In genomic region chr7:26783163-26783562, GRCm38 (mm10) we compare ENCODE assay signal across 10 mouse cellular contexts. TPM values are rescaled to one million over a fixed set of nuclear protein-coding genes. Genes with fewer than 3 reads are reported as not detected.
DNase-seq lines count a peak whose midpoint lies in the region; ATAC-seq and TF ChIP-seq lines count a peak whose summit lies in the region.
"Had no signal": no experiment of that assay in that cellular context is flagged by ENCODE, and none has a peak within 500 bp of the region (broad histone marks: within the 10 kb centered on the region; RNA-seq: fewer than 3 reads in every experiment).

No protein-coding gene starts in this region.

- TF ChIP-seq CTCF in thymus, adult 2 months (IDR thresholded peaks at IDR 0.05; ENCODE audit: borderline replicate concordance, control insufficient read depth, extremely low read depth, insufficient read depth, low read length, poor library complexity): no peak

- H3K4me3 ChIP-seq in kidney, embryonic 14.5 days (ENCODE audit: low read length): no peak overlapping the region
- H3K4me3 ChIP-seq in intestine, embryonic 16.5 days (ENCODE audit: low read length): no peak overlapping the region
- no peak overlapping the region for H3K4me3 ChIP-seq in thymus, adult 2 months (ENCODE audit: control insufficient read depth, insufficient read depth, low read length)
- H3K4me3 ChIP-seq: lung, embryonic 15.5 days had no signal

- no peaks in the 10 kb centered on the region for H3K9me3 ChIP-seq in kidney, embryonic 14.5 days (ENCODE audit: control insufficient read depth, low read length)
- no peaks in the 10 kb centered on the region for H3K9me3 ChIP-seq in intestine, embryonic 16.5 days (ENCODE audit: control insufficient read depth, low read length)
- H3K9me3 ChIP-seq: lung, embryonic 15.5 days had no signal

- H3K27ac ChIP-seq in kidney, embryonic 14.5 days (ENCODE audit: low read depth, low read length): no peak overlapping the region
- H3K27ac ChIP-seq in intestine, embryonic 16.5 days (ENCODE audit: low read length): no peak overlapping the region
- H3K27ac ChIP-seq in thymus, adult 2 months (ENCODE audit: control insufficient read depth, insufficient read depth, low read length): no peak overlapping the region
- H3K27ac ChIP-seq: lung, embryonic 15.5 days had no signal

- H3K36me3 ChIP-seq in kidney, embryonic 14.5 days (ENCODE audit: control insufficient read depth, insufficient read depth, low read length): no peaks in the 10 kb centered on the region
- H3K36me3 ChIP-seq in intestine, embryonic 16.5 days (ENCODE audit: control insufficient read depth, insufficient read depth, low read length): no peaks in the 10 kb centered on the region
- no peaks in the 10 kb centered on the region for H3K36me3 ChIP-seq in thymus, adult 2 months (ENCODE audit: control insufficient read depth, insufficient read depth, low read length)
- H3K36me3 ChIP-seq: lung, embryonic 15.5 days had no signal

- 75% methylated on average over 5 of the region's 5 CpGs for WGBS in kidney, embryonic 14.5 days
- 43% methylated on average over 5 of the region's 5 CpGs for WGBS in intestine, embryonic 16.5 days
- WGBS in thymus, adult 2 months: 78% methylated on average over 5 of the region's 5 CpGs

- H3K9ac ChIP-seq in kidney, embryonic 14.5 days (ENCODE audit: low read depth, low read length): no peak overlapping the region
- no peak overlapping the region for H3K9ac ChIP-seq in intestine, embryonic 16.5 days (ENCODE audit: low read depth, low read length)
- H3K9ac ChIP-seq: lung, embryonic 15.5 days had no signal

- ATAC-seq in kidney, embryonic 14.5 days (ENCODE audit: low FRiP score, low TSS enrichment): no peak
- peak; percentile 82 for ATAC-seq in intestine, embryonic 16.5 days

- peak; percentile 95 for DNase-seq in kidney, adult 11 months
- DNase-seq in urinary bladder, adult 2 months (ENCODE audit: low spot score): peak; percentile 34
- DNase-seq in urinary bladder, postnatal 25 days (ENCODE audit: low spot score): no peak
- no peak for DNase-seq in thymus, adult 2 months
- DNase-seq in spleen, adult 18-20 months: no peak

- TF ChIP-seq POLR2A in thymus, adult 2 months (IDR thresholded peaks at IDR 0.05; ENCODE audit: control insufficient read depth, extremely low read depth, insufficient read depth, low read length, poor library complexity): no peak

- H3K4me1 ChIP-seq in kidney, embryonic 14.5 days (ENCODE audit: control insufficient read depth, insufficient read depth, low read length): no peaks in the 10 kb centered on the region
- H3K4me1 ChIP-seq in intestine, embryonic 16.5 days (ENCODE audit: control insufficient read depth, insufficient read depth, low read length): no peaks in the 10 kb centered on the region; the same call in 1 of the 2 replicates
- H3K4me1 ChIP-seq in thymus, adult 2 months (replicated peaks; ENCODE audit: control insufficient read depth, insufficient read depth, low read length): no peaks in the 10 kb centered on the region
- H3K4me1 ChIP-seq: lung, embryonic 15.5 days had no signal

- H3K4me2 ChIP-seq in kidney, embryonic 14.5 days (replicated peaks; ENCODE audit: low read depth, low read length): no peak overlapping the region
- no peak overlapping the region for H3K4me2 ChIP-seq in intestine, embryonic 16.5 days (ENCODE audit: low read depth, low read length)
- H3K4me2 ChIP-seq: lung, embryonic 15.5 days had no signal

- no peaks in the 10 kb centered on the region for H3K27me3 ChIP-seq in kidney, embryonic 14.5 days (ENCODE audit: control insufficient read depth, insufficient read depth, low read length)
- no peaks in the 10 kb centered on the region for H3K27me3 ChIP-seq in intestine, embryonic 16.5 days (replicated peaks; ENCODE audit: control insufficient read depth, insufficient read depth, low read length)
- no peaks in the 10 kb centered on the region for H3K27me3 ChIP-seq in thymus, adult 2 months (ENCODE audit: control insufficient read depth, insufficient read depth, low read length)
- H3K27me3 ChIP-seq: lung, embryonic 15.5 days had no signal

RNA-seq across cellular contexts. Expression of gene Cyp2g1, which starts 25.5 kb away (rescaled TPM):
- not detected in 2 replicates for polyA plus RNA-seq in kidney, embryonic 14.5 days (2014; fragmentation: Nextera tagmentation; extraction: Ambion mirVana)
- not detected in 2 replicates for polyA plus RNA-seq in urinary bladder, adult 2 months (2012; rRNA removed)
- polyA plus RNA-seq in intestine, embryonic 16.5 days (2015; fragmentation: Nextera tagmentation; extraction: Ambion mirVana): not detected in 2 replicates
- 1.6 and 2.2 TPM in 2 replicates for polyA plus RNA-seq in thymus, adult 2 months (2012; rRNA removed)
- polyA plus RNA-seq: lung, embryonic 15.5 days; spleen, adult 2 months had no signal

RNA-seq across cellular contexts. Expression of gene Cyp2b19, which starts 26.2 kb away (rescaled TPM):
- polyA plus RNA-seq in kidney, embryonic 14.5 days (2014; fragmentation: Nextera tagmentation; extraction: Ambion mirVana): not detected in 2 replicates
- polyA plus RNA-seq in urinary bladder, adult 2 months (2012; rRNA removed): not detected in 2 replicates
- not detected in 2 replicates for polyA plus RNA-seq in intestine, embryonic 16.5 days (2015; fragmentation: Nextera tagmentation; extraction: Ambion mirVana)
- polyA plus RNA-seq in thymus, adult 2 months (2012; rRNA removed): 2.0 and 3.2 TPM in 2 replicates
- polyA plus RNA-seq: heart, embryonic 16.5 days; lung, embryonic 15.5 days; spleen, adult 2 months had no signal

RNA-seq across cellular contexts. Expression of gene Cyp2a5, which starts 51.9 kb away (rescaled TPM):
- not detected in 2 replicates for polyA plus RNA-seq in kidney, embryonic 14.5 days (2014; fragmentation: Nextera tagmentation; extraction: Ambion mirVana)
- not detected in 2 replicates for polyA plus RNA-seq in urinary bladder, adult 2 months (2012; rRNA removed)
- 0.12 TPM in 1 of 2 replicates, not detected in the other for polyA plus RNA-seq in intestine, embryonic 16.5 days (2015; fragmentation: Nextera tagmentation; extraction: Ambion mirVana)
- 11.7 and 19.9 TPM in 2 replicates for polyA plus RNA-seq in thymus, adult 2 months (2012; rRNA removed)
- polyA plus RNA-seq: spleen, adult 2 months had no signal

Comparison
In these comparisons a context has a peak if more than half of its experiments do, and no peak if none do; other contexts are left out.
1. DNase-seq: peak in kidney, adult 11 months (single experiment) and urinary bladder, adult 2 months (single experiment); none in urinary bladder, postnatal 25 days (single experiment), thymus, adult 2 months (single experiment) and spleen, adult 18-20 months (0 of 2).
2. RNA of gene Cyp2a5, which starts 51.9 kb away (polyA plus RNA-seq): 11.7 to 19.9 TPM in thymus, adult 2 months; 0.12 TPM in intestine, embryonic 16.5 days, not detected in kidney, embryonic 14.5 days and not detected in urinary bladder, adult 2 months; every median in the first group is over 10 times any median in the second.